Mouse (Mus musculus): ENCODE measurements around the gene Fcgr3. TPM values are rescaled to one million over a fixed set of nuclear protein-coding genes. Genes with fewer than 3 reads are reported as not detected.
"Not testable (repeated sequence)": the region's sequence is repeated elsewhere in the genome, so short reads cannot be mapped to it uniquely, and the experiment has no call there.

Fcgr3 gene
- polyA plus RNA-seq, 1 experiment from 2014 or later, result 29.8 TPM

DNA sequence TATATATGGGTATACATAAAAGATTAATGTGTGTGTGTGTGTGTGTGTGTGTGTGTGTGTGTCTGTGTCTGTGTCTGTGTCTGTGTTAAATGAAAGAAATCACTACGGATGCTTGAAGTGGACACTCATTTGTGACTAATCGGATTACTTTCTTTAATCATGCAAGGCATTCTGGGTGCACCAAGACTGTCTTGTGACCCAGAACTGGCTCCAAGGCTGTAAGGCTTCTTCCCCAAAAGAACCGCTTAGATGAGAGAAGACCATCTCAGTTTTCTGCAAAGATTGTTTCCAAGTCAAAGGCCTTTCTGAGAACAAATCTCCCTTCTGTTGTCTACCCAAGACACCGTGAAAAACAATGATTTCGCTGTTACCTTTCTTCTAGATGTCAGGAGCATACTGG, 12.5 kb upstream of the Fcgr3 start:
- not testable (repeated sequence) for H3K4me3 ChIP-seq (ENCODE audit: low read depth, low read length); DNase-seq (ENCODE audit: low spot score); H3K9ac ChIP-seq (ENCODE audit: low read depth, low read length); H3K4me1 ChIP-seq (replicated peaks; ENCODE audit: control insufficient read depth, insufficient read depth, low read length); ATAC-seq (replicated peaks; ENCODE audit: low FRiP score); H3K36me3 ChIP-seq (ENCODE audit: control insufficient read depth, insufficient read depth, low read length); H3K4me2 ChIP-seq; H3K9me3 ChIP-seq (ENCODE audit: control insufficient read depth, low read length); H3K27ac ChIP-seq (ENCODE audit: low read depth, low read length)
- peaks cover 13% of the 10 kb centered on the region for H3K27me3 ChIP-seq (replicated peaks; ENCODE audit: control insufficient read depth, insufficient read depth, low read length)
- 45% methylated on average over 5 of the region's 5 CpGs for WGBS

GRCm38 (mm10) chr1:171076176-171076575, 11.4 kb upstream of the Fcgr3 start:
- not testable (repeated sequence) for H3K27ac ChIP-seq (ENCODE audit: low read depth, low read length); H3K4me3 ChIP-seq (ENCODE audit: low read depth, low read length); ATAC-seq (replicated peaks; ENCODE audit: low FRiP score); H3K4me1 ChIP-seq (replicated peaks; ENCODE audit: control insufficient read depth, insufficient read depth, low read length); H3K4me2 ChIP-seq; H3K9me3 ChIP-seq (ENCODE audit: control insufficient read depth, low read length); H3K36me3 ChIP-seq (ENCODE audit: control insufficient read depth, insufficient read depth, low read length); DNase-seq (ENCODE audit: low spot score); H3K9ac ChIP-seq (ENCODE audit: low read depth, low read length)
- peaks cover 16% of the 10 kb centered on the region for H3K27me3 ChIP-seq (replicated peaks; ENCODE audit: control insufficient read depth, insufficient read depth, low read length)
- WGBS, result 57% methylated on average over 3 of the region's 5 CpGs

GRCm38 (mm10) chr1:171074283-171074682, 9.5 kb upstream of the Fcgr3 start:
- peak; percentile 78 for DNase-seq (ENCODE audit: low spot score)
- not testable (repeated sequence) for H3K9me3 ChIP-seq (ENCODE audit: control insufficient read depth, low read length); H3K4me1 ChIP-seq (replicated peaks; ENCODE audit: control insufficient read depth, insufficient read depth, low read length); H3K4me3 ChIP-seq (ENCODE audit: low read depth, low read length); H3K36me3 ChIP-seq (ENCODE audit: control insufficient read depth, insufficient read depth, low read length); H3K4me2 ChIP-seq; H3K27ac ChIP-seq (ENCODE audit: low read depth, low read length); H3K9ac ChIP-seq (ENCODE audit: low read depth, low read length)
- 8% methylated on average over 4 of the region's 10 CpGs for WGBS
- ATAC-seq (replicated peaks; ENCODE audit: low FRiP score), result peak; percentile 69
- peaks cover 29% of the 10 kb centered on the region for H3K27me3 ChIP-seq (replicated peaks; ENCODE audit: control insufficient read depth, insufficient read depth, low read length)

DNA sequence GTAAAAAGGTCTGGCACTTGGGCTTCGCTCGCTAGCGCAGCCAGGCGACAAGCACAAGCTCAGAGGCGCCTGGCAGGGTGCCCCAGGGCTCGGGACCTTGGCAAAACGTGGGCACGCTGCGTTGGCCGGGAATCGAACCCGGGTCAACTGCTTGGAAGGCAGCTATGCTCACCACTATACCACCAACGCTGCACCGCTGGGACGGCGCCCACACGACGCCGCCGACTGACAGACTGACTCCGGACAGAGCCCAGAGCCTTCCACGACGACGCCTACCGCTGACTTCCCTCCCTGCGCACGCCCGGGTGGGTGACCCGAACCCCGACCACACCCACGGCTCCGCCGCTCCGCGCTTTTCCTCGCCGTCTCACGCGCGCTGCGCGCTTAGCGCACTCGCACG, 7.5 kb upstream of the Fcgr3 start:
- not testable (repeated sequence) for H3K27ac ChIP-seq (ENCODE audit: low read depth, low read length); H3K9ac ChIP-seq (ENCODE audit: low read depth, low read length); H3K4me1 ChIP-seq (replicated peaks; ENCODE audit: control insufficient read depth, insufficient read depth, low read length); H3K9me3 ChIP-seq (ENCODE audit: control insufficient read depth, low read length); H3K36me3 ChIP-seq (ENCODE audit: control insufficient read depth, insufficient read depth, low read length); DNase-seq (ENCODE audit: low spot score); H3K4me2 ChIP-seq; H3K4me3 ChIP-seq (ENCODE audit: low read depth, low read length)
- whole genome bisulfite sequencing, result no CpG with 5 or more reads among the region's 45 CpGs
- peak; percentile 69 for ATAC-seq (replicated peaks; ENCODE audit: low FRiP score)
- H3K27me3 ChIP-seq (replicated peaks; ENCODE audit: control insufficient read depth, insufficient read depth, low read length), result peaks cover 23% of the 10 kb centered on the region

DNA sequence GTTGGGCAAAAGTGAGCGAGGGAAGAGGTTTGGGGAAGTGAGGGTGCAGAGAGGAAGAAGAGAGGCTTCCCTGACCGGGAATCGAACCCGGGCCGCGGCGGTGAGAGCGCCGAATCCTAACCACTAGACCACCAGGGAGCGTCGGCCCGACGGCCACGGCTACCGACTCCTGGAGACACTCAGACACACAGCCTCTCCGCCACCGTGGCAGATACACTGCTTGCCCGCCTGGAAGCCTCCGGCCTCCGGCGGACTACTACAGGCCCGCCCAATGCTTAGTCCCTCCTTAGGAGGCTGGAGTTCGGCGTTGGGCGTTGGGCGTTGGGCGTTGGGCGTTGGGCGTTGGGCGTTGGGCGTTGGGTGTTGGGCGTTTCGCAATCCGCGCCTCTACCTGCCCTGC, 7.0 kb upstream of the Fcgr3 start:
- ATAC-seq (replicated peaks; ENCODE audit: low FRiP score), result peak; percentile 77
- H3K4me2 ChIP-seq, result not testable (repeated sequence)
- no CpG with 5 or more reads among the region's 35 CpGs for WGBS

GRCm38 (mm10) chr1:171070879-171071278, 6.1 kb upstream of the Fcgr3 start:
- ATAC-seq (replicated peaks; ENCODE audit: low FRiP score); DNase-seq (ENCODE audit: low spot score); H3K36me3 ChIP-seq (ENCODE audit: control insufficient read depth, insufficient read depth, low read length); H3K27ac ChIP-seq (ENCODE audit: low read depth, low read length); H3K9me3 ChIP-seq (ENCODE audit: control insufficient read depth, low read length); H3K9ac ChIP-seq (ENCODE audit: low read depth, low read length); H3K4me1 ChIP-seq (replicated peaks; ENCODE audit: control insufficient read depth, insufficient read depth, low read length); H3K4me3 ChIP-seq (ENCODE audit: low read depth, low read length): not testable (repeated sequence)
- 23% methylated on average over 11 of the region's 16 CpGs for WGBS
- Histone ChIP-seq H3K27me3 (replicated peaks; ENCODE audit: control insufficient read depth, insufficient read depth, low read length) (peaks cover 21% of the 10 kb centered on the region), H3K4me2 (0 out of 2 replicates have a peak overlapping the region, but pooled peaks have one; percentile 27)

More for the DNA sequence above, 7.0 kb upstream of the Fcgr3 start:
- not testable (repeated sequence) for H3K9ac ChIP-seq (ENCODE audit: low read depth, low read length); H3K4me3 ChIP-seq (ENCODE audit: low read depth, low read length); H3K36me3 ChIP-seq (ENCODE audit: control insufficient read depth, insufficient read depth, low read length); H3K27ac ChIP-seq (ENCODE audit: low read depth, low read length); H3K4me1 ChIP-seq (replicated peaks; ENCODE audit: control insufficient read depth, insufficient read depth, low read length); DNase-seq (ENCODE audit: low spot score); H3K9me3 ChIP-seq (ENCODE audit: control insufficient read depth, low read length)
- H3K27me3 ChIP-seq (replicated peaks; ENCODE audit: control insufficient read depth, insufficient read depth, low read length), result peaks cover 21% of the 10 kb centered on the region

DNA sequence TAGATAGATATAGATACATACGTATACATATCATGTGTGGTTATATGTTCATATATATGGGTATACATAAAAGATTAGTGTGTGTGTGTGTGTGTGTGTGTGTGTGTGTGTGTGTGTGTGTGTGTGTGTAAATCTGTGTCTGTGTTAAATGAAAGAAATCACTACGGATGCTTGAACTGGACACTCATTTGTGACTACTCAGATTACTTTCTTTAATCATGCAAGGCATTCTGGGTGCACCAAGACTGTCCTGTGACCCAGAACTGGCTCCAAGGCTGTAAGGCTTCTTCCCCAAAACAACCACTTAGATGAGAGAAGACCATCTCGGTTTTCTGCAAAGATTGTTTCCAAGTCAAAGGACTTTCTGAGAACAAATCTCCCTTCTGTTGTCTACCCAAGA, 4.8 kb upstream of the Fcgr3 start:
- H3K36me3 ChIP-seq (ENCODE audit: control insufficient read depth, insufficient read depth, low read length); H3K4me2 ChIP-seq; H3K9ac ChIP-seq (ENCODE audit: low read depth, low read length); H3K4me1 ChIP-seq (replicated peaks; ENCODE audit: control insufficient read depth, insufficient read depth, low read length); ATAC-seq (replicated peaks; ENCODE audit: low FRiP score); H3K9me3 ChIP-seq (ENCODE audit: control insufficient read depth, low read length); H3K4me3 ChIP-seq (ENCODE audit: low read depth, low read length); H3K27ac ChIP-seq (ENCODE audit: low read depth, low read length): not testable (repeated sequence)
- WGBS, result 60% methylated on average over 3 of the region's 3 CpGs
- peaks cover 25% of the 10 kb centered on the region for H3K27me3 ChIP-seq (replicated peaks; ENCODE audit: control insufficient read depth, insufficient read depth, low read length)
- peak; percentile 51 for DNase-seq (ENCODE audit: low spot score)

DNA sequence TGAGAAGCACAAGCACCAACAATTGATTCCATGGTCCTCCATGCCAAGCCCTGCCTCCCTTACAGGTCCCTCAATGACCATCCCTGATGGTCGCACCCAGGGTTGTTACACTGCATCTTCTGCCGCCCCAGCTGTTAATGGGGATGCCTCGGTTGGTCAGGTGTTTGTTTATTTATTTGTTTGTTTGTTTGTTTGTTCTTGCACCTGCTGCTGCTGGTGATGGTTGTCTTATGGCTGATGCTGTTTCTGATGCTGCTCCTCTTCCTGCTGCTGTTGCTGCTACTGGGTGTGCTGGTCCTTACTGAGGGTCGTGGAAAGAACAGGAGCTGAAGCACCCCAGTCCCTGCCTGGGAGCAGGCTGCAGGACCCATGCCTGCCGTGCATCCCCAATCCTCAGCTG, 3.2 kb upstream of the Fcgr3 start:
- DNase-seq (ENCODE audit: low spot score), result peak; percentile 61
- not testable (repeated sequence) for H3K4me2 ChIP-seq; H3K9ac ChIP-seq (ENCODE audit: low read depth, low read length); H3K36me3 ChIP-seq (ENCODE audit: control insufficient read depth, insufficient read depth, low read length); H3K9me3 ChIP-seq (ENCODE audit: control insufficient read depth, low read length); H3K27ac ChIP-seq (ENCODE audit: low read depth, low read length); H3K4me1 ChIP-seq (replicated peaks; ENCODE audit: control insufficient read depth, insufficient read depth, low read length); ATAC-seq (replicated peaks; ENCODE audit: low FRiP score); H3K4me3 ChIP-seq (ENCODE audit: low read depth, low read length)
- peaks cover 32% of the 10 kb centered on the region for H3K27me3 ChIP-seq (replicated peaks; ENCODE audit: control insufficient read depth, insufficient read depth, low read length)
- WGBS, result 39% methylated on average over 5 of the region's 5 CpGs

DNA sequence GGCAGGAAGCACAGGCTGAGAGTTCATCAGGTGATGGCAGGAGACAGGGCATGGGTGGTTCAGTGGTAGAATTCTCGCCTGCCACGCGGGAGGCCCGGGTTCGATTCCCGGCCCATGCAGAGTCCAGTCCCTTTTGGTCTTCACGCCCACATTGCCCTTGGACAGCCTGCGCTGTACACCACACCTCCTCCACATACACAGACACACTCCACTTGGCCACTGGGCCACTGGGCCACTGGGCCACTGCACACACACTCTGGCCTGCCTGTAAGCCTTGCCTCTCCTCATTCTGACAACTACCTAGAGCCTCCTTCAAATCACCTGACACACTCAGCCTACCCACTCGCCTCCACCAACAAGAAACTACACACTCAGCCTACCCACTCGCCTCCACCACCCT, 1.8 kb upstream of the Fcgr3 start:
- ATAC-seq (replicated peaks; ENCODE audit: low FRiP score), result peak; percentile 67
- peaks cover 32% of the 10 kb centered on the region for H3K27me3 ChIP-seq (replicated peaks; ENCODE audit: control insufficient read depth, insufficient read depth, low read length)
- 33% methylated on average over 2 of the region's 10 CpGs for WGBS

More for the DNA sequence above, 1.8 kb upstream of the Fcgr3 start:
- H3K4me2 ChIP-seq; DNase-seq (ENCODE audit: low spot score); H3K4me3 ChIP-seq (ENCODE audit: low read depth, low read length); H3K4me1 ChIP-seq (replicated peaks; ENCODE audit: control insufficient read depth, insufficient read depth, low read length); H3K36me3 ChIP-seq (ENCODE audit: control insufficient read depth, insufficient read depth, low read length); H3K27ac ChIP-seq (ENCODE audit: low read depth, low read length); H3K9me3 ChIP-seq (ENCODE audit: control insufficient read depth, low read length); H3K9ac ChIP-seq (ENCODE audit: low read depth, low read length): not testable (repeated sequence)

Measured in liver, embryonic 11.5 days (tissue).